ENCODE assay signal across 26 mouse cellular contexts in the genomic region with DNA sequence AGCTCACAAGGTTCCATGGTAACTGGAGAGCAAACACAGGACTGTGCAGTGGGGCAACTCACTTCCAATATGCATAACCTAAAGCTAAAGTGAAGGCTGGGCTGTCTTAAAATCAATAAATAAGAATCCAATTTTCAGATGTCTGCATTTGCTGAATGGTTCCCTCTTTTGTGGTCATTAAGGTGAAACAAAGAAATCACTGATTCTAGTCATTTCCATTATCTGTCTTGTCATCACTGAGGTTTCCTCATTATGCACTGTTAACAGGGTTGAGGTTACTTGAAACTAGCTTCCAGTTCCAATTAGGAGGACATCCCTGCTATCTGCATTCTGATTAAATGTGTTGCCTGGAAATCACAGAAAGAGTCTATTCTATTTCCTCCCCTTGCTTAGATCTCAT.
A peak's percentile ranks its signal among the peaks of the same experiment; 100 is the strongest.
DNase-seq lines count a peak whose midpoint lies in the region; ATAC-seq and TF ChIP-seq lines count a peak whose summit lies in the region.
"Had no signal": no experiment of that assay in that cellular context is flagged by ENCODE, and none has a peak within 500 bp of the region (broad histone marks: within the 10 kb centered on the region; RNA-seq: fewer than 3 reads in every experiment).

No protein-coding gene starts in this region.

- H3K9me3 ChIP-seq in forebrain, embryonic 14.5 days (replicated peaks; ENCODE audit: control insufficient read depth, low read length): no peaks in the 10 kb centered on the region
- H3K9me3 ChIP-seq in forebrain, postnatal 0 days (ENCODE audit: low read length): no peaks in the 10 kb centered on the region
- no peaks in the 10 kb centered on the region for H3K9me3 ChIP-seq in liver, embryonic 12.5 days (replicated peaks)
- no peaks in the 10 kb centered on the region for H3K9me3 ChIP-seq in midbrain, embryonic 13.5 days
- H3K9me3 ChIP-seq: embryonic facial prominence, embryonic 10.5 days; embryonic facial prominence, embryonic 13.5 days; forebrain, embryonic 15.5 days; G1E; hindbrain, embryonic 12.5 days; hindbrain, embryonic 15.5 days had no signal

- no peak overlapping the region for H3K27ac ChIP-seq in forebrain, embryonic 14.5 days (ENCODE audit: low read depth, low read length)
- H3K27ac ChIP-seq in forebrain, postnatal 0 days (ENCODE audit: low read depth, low read length): no peak overlapping the region
- no peak overlapping the region for H3K27ac ChIP-seq in liver, adult 2 months (replicated peaks; ENCODE audit: insufficient read depth, low read depth, low read length)
- no peak overlapping the region for H3K27ac ChIP-seq in liver, embryonic 12.5 days
- no peak overlapping the region for H3K27ac ChIP-seq in midbrain, embryonic 13.5 days
- H3K27ac ChIP-seq: embryonic facial prominence, embryonic 10.5 days; embryonic facial prominence, embryonic 13.5 days; forebrain, embryonic 15.5 days; hindbrain, embryonic 12.5 days; hindbrain, embryonic 15.5 days had no signal

- H3K4me3 ChIP-seq in forebrain, embryonic 14.5 days (ENCODE audit: low read depth, low read length): no peak overlapping the region
- H3K4me3 ChIP-seq in forebrain, postnatal 0 days (ENCODE audit: low read depth, low read length): no peak overlapping the region
- no peak overlapping the region for H3K4me3 ChIP-seq in liver, adult 2 months (ENCODE audit: insufficient read depth, low read depth, low read length)
- no peak overlapping the region for H3K4me3 ChIP-seq in liver, embryonic 12.5 days
- H3K4me3 ChIP-seq in midbrain, embryonic 13.5 days (replicated peaks): no peak overlapping the region
- H3K4me3 ChIP-seq: embryonic facial prominence, embryonic 10.5 days; embryonic facial prominence, embryonic 13.5 days; erythroblast, embryonic 14.5 days; forebrain, embryonic 15.5 days; hindbrain, embryonic 12.5 days; hindbrain, embryonic 15.5 days had no signal

- H3K36me3 ChIP-seq in forebrain, embryonic 14.5 days (ENCODE audit: control insufficient read depth, insufficient read depth, low read length): no peaks in the 10 kb centered on the region
- H3K36me3 ChIP-seq in forebrain, postnatal 0 days (ENCODE audit: insufficient read depth): no peaks in the 10 kb centered on the region
- H3K36me3 ChIP-seq in liver, adult 2 months (ENCODE audit: control insufficient read depth, insufficient read depth, low read length): no peaks in the 10 kb centered on the region
- H3K36me3 ChIP-seq in liver, embryonic 12.5 days: no peaks in the 10 kb centered on the region
- H3K36me3 ChIP-seq in midbrain, embryonic 13.5 days: no peaks in the 10 kb centered on the region
- H3K36me3 ChIP-seq: embryonic facial prominence, embryonic 10.5 days; embryonic facial prominence, embryonic 13.5 days; forebrain, embryonic 15.5 days; G1E; hindbrain, embryonic 12.5 days; hindbrain, embryonic 15.5 days had no signal

- H3K9ac ChIP-seq in forebrain, embryonic 14.5 days (ENCODE audit: low read length): no peak overlapping the region
- H3K9ac ChIP-seq in forebrain, postnatal 0 days: no peak overlapping the region
- H3K9ac ChIP-seq in liver, adult 2 months (ENCODE audit: low read depth, low read length): no peak overlapping the region
- H3K9ac ChIP-seq in liver, embryonic 12.5 days: no peak overlapping the region
- no peak overlapping the region for H3K9ac ChIP-seq in midbrain, embryonic 13.5 days (replicated peaks)
- H3K9ac ChIP-seq: embryonic facial prominence, embryonic 13.5 days; forebrain, embryonic 15.5 days; hindbrain, embryonic 12.5 days; hindbrain, embryonic 15.5 days had no signal

- no peak for TF ChIP-seq POLR2A in liver, adult 2 months (IDR thresholded peaks at IDR 0.05; ENCODE audit: extremely low read depth, insufficient read depth, low read length)

- no peaks in the 10 kb centered on the region for H3K79me2 ChIP-seq in liver, adult 2 months (ENCODE audit: control insufficient read depth, insufficient read depth, low read length)

- H3K4me2 ChIP-seq in forebrain, embryonic 14.5 days (ENCODE audit: low read length): no peak overlapping the region
- H3K4me2 ChIP-seq in forebrain, postnatal 0 days (ENCODE audit: low read depth): no peak overlapping the region
- no peak overlapping the region for H3K4me2 ChIP-seq in liver, embryonic 12.5 days
- H3K4me2 ChIP-seq in midbrain, embryonic 13.5 days (replicated peaks): no peak overlapping the region
- H3K4me2 ChIP-seq: embryonic facial prominence, embryonic 13.5 days; forebrain, embryonic 15.5 days; heart, embryonic 11.5 days; hindbrain, embryonic 12.5 days; hindbrain, embryonic 15.5 days had no signal

- no peak for DNase-seq in forebrain, embryonic 14.5 days (ENCODE audit: low spot score)
- DNase-seq in forebrain, postnatal 0 days: no peak
- peak; percentile 30 for DNase-seq in liver, adult 2 months (ENCODE audit: extremely low read depth, low read depth, low spot score)
- peak; percentile 70 for DNase-seq in retina, postnatal 1 day
- DNase-seq: adrenal gland, adult 2 months; adrenal gland, postnatal 14 days; B cell, adult 2 months; cerebellum, adult 11-12 months; cerebellum, adult 8-10 months; cerebellum, postnatal 10 days; cerebellum, postnatal 36 days; embryo, embryonic 11 days; gastrocnemius, postnatal 10 days; gastrocnemius, postnatal 36 days; heart, adult 11 months had no signal

- TF ChIP-seq CTCF in forebrain, postnatal 0 days (IDR thresholded peaks at IDR 0.05; ENCODE audit: low read depth): no peak
- TF ChIP-seq CTCF in liver, adult 2 months (IDR thresholded peaks at IDR 0.05; ENCODE audit: low read depth, low read length): no peak

- ATAC-seq in forebrain, embryonic 14.5 days: peak; percentile 23; the same call in 1 of the 2 replicates
- no peak for ATAC-seq in forebrain, postnatal 0 days
- ATAC-seq in liver, embryonic 12.5 days: no peak
- ATAC-seq in midbrain, embryonic 13.5 days: no peak
- ATAC-seq: forebrain, embryonic 15.5 days had no signal

- H3K27me3 ChIP-seq in forebrain, embryonic 14.5 days (replicated peaks; ENCODE audit: control insufficient read depth, insufficient read depth, low read length): no peaks in the 10 kb centered on the region
- H3K27me3 ChIP-seq in forebrain, postnatal 0 days (ENCODE audit: insufficient read depth, low read length): no peaks in the 10 kb centered on the region
- no peaks in the 10 kb centered on the region for H3K27me3 ChIP-seq in liver, adult 2 months (ENCODE audit: control insufficient read depth, insufficient read depth, low read length)
- H3K27me3 ChIP-seq in liver, embryonic 12.5 days (replicated peaks): no peaks in the 10 kb centered on the region
- no peaks in the 10 kb centered on the region for H3K27me3 ChIP-seq in midbrain, embryonic 13.5 days
- H3K27me3 ChIP-seq: CH12.LX; embryonic facial prominence, embryonic 13.5 days; forebrain, embryonic 15.5 days; hindbrain, embryonic 12.5 days; hindbrain, embryonic 15.5 days had no signal

- peaks cover 3% of the 10 kb centered on the region; the same call in 1 of the 2 replicates for H3K4me1 ChIP-seq in forebrain, embryonic 14.5 days (ENCODE audit: control insufficient read depth, insufficient read depth, low read length)
- H3K4me1 ChIP-seq in forebrain, postnatal 0 days (ENCODE audit: insufficient read depth): no peaks in the 10 kb centered on the region
- H3K4me1 ChIP-seq in liver, adult 2 months (ENCODE audit: control insufficient read depth, insufficient read depth, low read length): no peaks in the 10 kb centered on the region
- no peaks in the 10 kb centered on the region for H3K4me1 ChIP-seq in liver, embryonic 12.5 days
- peaks cover 8% of the 10 kb centered on the region; the same call in 1 of the 2 replicates for H3K4me1 ChIP-seq in midbrain, embryonic 13.5 days (replicated peaks)
- H3K4me1 ChIP-seq: embryonic facial prominence, embryonic 10.5 days; embryonic facial prominence, embryonic 13.5 days; hindbrain, embryonic 12.5 days had no signal

Comparison
In these comparisons a context has a peak if more than half of its experiments do, and no peak if none do; other contexts are left out.
1. DNase-seq: peak in liver, adult 2 months (single experiment) and retina, postnatal 1 day (single experiment); none in forebrain, embryonic 14.5 days (single experiment) and forebrain, postnatal 0 days (single experiment).